Mouse (Mus musculus): Measurements from ENCODE around the gene Tmem256. TPM values are rescaled to one million over a fixed set of nuclear protein-coding genes. Genes with fewer than 3 reads are reported as not detected.

Tmem256 gene
- polyA plus RNA-seq (2015; fragmentation: Nextera tagmentation; extraction: Ambion mirVana) = 337 and 343 TPM in 2 replicates

GRCm38 (mm10) chr11:69837952-69838713 is at the start of gene Tmem256:
TSS of gene Tmem256 (plus strand) at chr11:69838514.

GRCm38 (mm10) chr11:69795168-69795982 is 42.9 kb upstream of the Tmem256 start, which contains the start of gene Chrnb1:
TSS of gene Chrnb1 (minus strand) at chr11:69795943.

GRCm38 (mm10) chr11:69801379-69801977 is 36.8 kb upstream of the Tmem256 start, which contains the start of gene Fgf11:
TSS of gene Fgf11 (minus strand) at chr11:69801857.

GRCm38 (mm10) chr11:69804972-69805909 is 33.1 kb upstream of the Tmem256 start, which contains the start of gene Tmem102:
TSS of gene Tmem102 (minus strand) at chr11:69805624.

GRCm38 (mm10) chr11:69815155-69815554 is 23.2 kb upstream of the Tmem256 start, which contains the start of gene Gm39566:
TSS of gene Gm39566 (minus strand) at chr11:69815298.

GRCm38 (mm10) chr11:69818365-69818764 is 19.9 kb upstream of the Tmem256 start, which contains the start of gene Spem2:
TSS of gene Spem2 (minus strand) at chr11:69818465.

GRCm38 (mm10) chr11:69822080-69822479 is 16.2 kb upstream of the Tmem256 start, which contains the start of gene Spem1:
TSS of gene Spem1 (minus strand) at chr11:69822180.

GRCm38 (mm10) chr11:69837604-69837951 is 736 bp upstream of the Tmem256 start, which contains the start of gene Nlgn2:
TSS of gene Nlgn2 (minus strand) at chr11:69837784.

GRCm38 (mm10) chr11:69846198-69846680 is 7.9 kb downstream of the Tmem256 start, which contains the start of gene Plscr3:
TSS of gene Plscr3 (plus strand) at chr11:69846376.

GRCm38 (mm10) chr11:69858113-69858998 is 20.0 kb downstream of the Tmem256 start, which contains the start of gene Tnk1:
TSS of gene Tnk1 (minus strand) at chr11:69858730.

GRCm38 (mm10) chr11:69877878-69878277 is 39.6 kb downstream of the Tmem256 start, which contains the start of gene Tmem95:
TSS of gene Tmem95 (minus strand) at chr11:69878018.

GRCm38 (mm10) chr11:69880853-69881603 is 42.7 kb downstream of the Tmem256 start, which contains the start of gene Kctd11:
TSS of gene Kctd11 (minus strand) at chr11:69881406.

Other genes with a start within 250 kb of the Tmem256 start
- gene Atp1b2, start 232.6 kb upstream of the Tmem256 start, polyA plus RNA-seq (2015; fragmentation: Nextera tagmentation; extraction: Ambion mirVana) = 20.4 and 20.8 TPM in 2 replicates
- gene Shbg, start 220.6 kb upstream of the Tmem256 start, polyA plus RNA-seq (2015; fragmentation: Nextera tagmentation; extraction: Ambion mirVana) = not detected in 2 replicates
- gene Sat2, start 216.5 kb upstream of the Tmem256 start, polyA plus RNA-seq (2015; fragmentation: Nextera tagmentation; extraction: Ambion mirVana) = 7.3 and 7.9 TPM in 2 replicates
- gene Fxr2, start 205.5 kb upstream of the Tmem256 start, polyA plus RNA-seq (2015; fragmentation: Nextera tagmentation; extraction: Ambion mirVana) = 11.5 and 12.6 TPM in 2 replicates
- gene Sox15, start 183.2 kb upstream of the Tmem256 start, polyA plus RNA-seq (2015; fragmentation: Nextera tagmentation; extraction: Ambion mirVana) = 0.19 and 0.25 TPM in 2 replicates
- gene Mpdu1, start 175.9 kb upstream of the Tmem256 start, polyA plus RNA-seq (2015; fragmentation: Nextera tagmentation; extraction: Ambion mirVana) = 44.5 and 46.1 TPM in 2 replicates
- gene Cd68, start 172.4 kb upstream of the Tmem256 start, polyA plus RNA-seq (2015; fragmentation: Nextera tagmentation; extraction: Ambion mirVana) = 25.2 and 39.1 TPM in 2 replicates
- 272 and 275 TPM in 2 replicates for gene Eif4a1, start 166.1 kb upstream of the Tmem256 start, polyA plus RNA-seq (2015; fragmentation: Nextera tagmentation; extraction: Ambion mirVana)
- gene Senp3, start 156.4 kb upstream of the Tmem256 start, polyA plus RNA-seq (2015; fragmentation: Nextera tagmentation; extraction: Ambion mirVana) = 37.0 and 38.4 TPM in 2 replicates
- 0.64 and 0.78 TPM in 2 replicates for gene Tnfsf13, start 152.7 kb upstream of the Tmem256 start, polyA plus RNA-seq (2015; fragmentation: Nextera tagmentation; extraction: Ambion mirVana)
- gene Tnfsf12, start 142.7 kb upstream of the Tmem256 start, polyA plus RNA-seq (2015; fragmentation: Nextera tagmentation; extraction: Ambion mirVana) = 4.4 and 5.2 TPM in 2 replicates
- 2.1 and 2.8 TPM in 2 replicates for gene Tnfsfm13, start 142.4 kb upstream of the Tmem256 start, polyA plus RNA-seq (2015; fragmentation: Nextera tagmentation; extraction: Ambion mirVana)
- 15.2 and 15.8 TPM in 2 replicates for gene Polr2a, start 79.9 kb upstream of the Tmem256 start, polyA plus RNA-seq (2015; fragmentation: Nextera tagmentation; extraction: Ambion mirVana)
- 0.07 and 0.08 TPM in 2 replicates for gene Slc35g3, start 76.5 kb upstream of the Tmem256 start, polyA plus RNA-seq (2015; fragmentation: Nextera tagmentation; extraction: Ambion mirVana)
- gene Zbtb4, start 72.6 kb upstream of the Tmem256 start, polyA plus RNA-seq (2015; fragmentation: Nextera tagmentation; extraction: Ambion mirVana) = 1.3 and 1.9 TPM in 2 replicates
- gene Chrnb1, start 42.6 kb upstream of the Tmem256 start, polyA plus RNA-seq (2015; fragmentation: Nextera tagmentation; extraction: Ambion mirVana) = 0.99 and 1.5 TPM in 2 replicates
- gene Fgf11, start 36.7 kb upstream of the Tmem256 start, polyA plus RNA-seq (2015; fragmentation: Nextera tagmentation; extraction: Ambion mirVana) = 0.33 and 0.36 TPM in 2 replicates
- gene Tmem102, start 32.9 kb upstream of the Tmem256 start, polyA plus RNA-seq (2015; fragmentation: Nextera tagmentation; extraction: Ambion mirVana) = 0.30 and 0.68 TPM in 2 replicates
- not detected in 2 replicates for gene Gm39566, start 23.2 kb upstream of the Tmem256 start, polyA plus RNA-seq (2015; fragmentation: Nextera tagmentation; extraction: Ambion mirVana)
- not detected in 2 replicates for gene Spem2, start 20.0 kb upstream of the Tmem256 start, polyA plus RNA-seq (2015; fragmentation: Nextera tagmentation; extraction: Ambion mirVana)
- gene Spem1, start 16.3 kb upstream of the Tmem256 start, polyA plus RNA-seq (2015; fragmentation: Nextera tagmentation; extraction: Ambion mirVana) = 0.12 TPM in 1 of 2 replicates, not detected in the other
- 2.6 and 3.1 TPM in 2 replicates for gene Nlgn2, start 730 bp upstream of the Tmem256 start, polyA plus RNA-seq (2015; fragmentation: Nextera tagmentation; extraction: Ambion mirVana)
- 45.7 and 56.8 TPM in 2 replicates for gene Plscr3, start 7.9 kb downstream of the Tmem256 start, polyA plus RNA-seq (2015; fragmentation: Nextera tagmentation; extraction: Ambion mirVana)
- 0.56 and 0.91 TPM in 2 replicates for gene Tnk1, start 20.2 kb downstream of the Tmem256 start, polyA plus RNA-seq (2015; fragmentation: Nextera tagmentation; extraction: Ambion mirVana)
- not detected in 2 replicates for gene Tmem95, start 39.5 kb downstream of the Tmem256 start, polyA plus RNA-seq (2015; fragmentation: Nextera tagmentation; extraction: Ambion mirVana)
- gene Kctd11, start 42.9 kb downstream of the Tmem256 start, polyA plus RNA-seq (2015; fragmentation: Nextera tagmentation; extraction: Ambion mirVana) = 2.3 and 3.1 TPM in 2 replicates
- 15.3 and 21.3 TPM in 2 replicates for gene Acap1, start 57.0 kb downstream of the Tmem256 start, polyA plus RNA-seq (2015; fragmentation: Nextera tagmentation; extraction: Ambion mirVana)
- gene 2810408A11Rik, start 62.5 kb downstream of the Tmem256 start, polyA plus RNA-seq (2015; fragmentation: Nextera tagmentation; extraction: Ambion mirVana) = 2.2 and 2.6 TPM in 2 replicates
- gene Neurl4, start 62.6 kb downstream of the Tmem256 start, polyA plus RNA-seq (2015; fragmentation: Nextera tagmentation; extraction: Ambion mirVana) = 3.2 and 3.4 TPM in 2 replicates
- 104 and 116 TPM in 2 replicates for gene Gps2, start 75.4 kb downstream of the Tmem256 start, polyA plus RNA-seq (2015; fragmentation: Nextera tagmentation; extraction: Ambion mirVana)
- 1,453 and 1,558 TPM in 2 replicates for gene Eif5a, start 83.4 kb downstream of the Tmem256 start, polyA plus RNA-seq (2015; fragmentation: Nextera tagmentation; extraction: Ambion mirVana)
- 0.12 and 0.53 TPM in 2 replicates for gene Ybx2, start 97.3 kb downstream of the Tmem256 start, polyA plus RNA-seq (2015; fragmentation: Nextera tagmentation; extraction: Ambion mirVana)
- 19.1 and 22.0 TPM in 2 replicates for gene Slc2a4, start 109.7 kb downstream of the Tmem256 start, polyA plus RNA-seq (2015; fragmentation: Nextera tagmentation; extraction: Ambion mirVana)
- 0.98 and 1.6 TPM in 2 replicates for gene Cldn7, start 126.3 kb downstream of the Tmem256 start, polyA plus RNA-seq (2015; fragmentation: Nextera tagmentation; extraction: Ambion mirVana)
- 20.7 and 22.4 TPM in 2 replicates for gene Ctdnep1, start 142.6 kb downstream of the Tmem256 start, polyA plus RNA-seq (2015; fragmentation: Nextera tagmentation; extraction: Ambion mirVana)
- 69.4 and 73.0 TPM in 2 replicates for gene Elp5, start 144.0 kb downstream of the Tmem256 start, polyA plus RNA-seq (2015; fragmentation: Nextera tagmentation; extraction: Ambion mirVana)
- gene Gabarap, start 152.6 kb downstream of the Tmem256 start, polyA plus RNA-seq (2015; fragmentation: Nextera tagmentation; extraction: Ambion mirVana) = 318 and 353 TPM in 2 replicates
- 26.6 and 35.9 TPM in 2 replicates for gene Phf23, start 157.3 kb downstream of the Tmem256 start, polyA plus RNA-seq (2015; fragmentation: Nextera tagmentation; extraction: Ambion mirVana)
- 6.9 and 10.2 TPM in 2 replicates for gene Dvl2, start 162.1 kb downstream of the Tmem256 start, polyA plus RNA-seq (2015; fragmentation: Nextera tagmentation; extraction: Ambion mirVana)
- gene Acadvl, start 176.9 kb downstream of the Tmem256 start, polyA plus RNA-seq (2015; fragmentation: Nextera tagmentation; extraction: Ambion mirVana) = 58.3 and 59.1 TPM in 2 replicates
- 1.5 and 3.1 TPM in 2 replicates for gene Dlg4, start 178.4 kb downstream of the Tmem256 start, polyA plus RNA-seq (2015; fragmentation: Nextera tagmentation; extraction: Ambion mirVana)
- 0.10 and 0.16 TPM in 2 replicates for gene Asgr1, start 215.6 kb downstream of the Tmem256 start, polyA plus RNA-seq (2015; fragmentation: Nextera tagmentation; extraction: Ambion mirVana)